Comparison of ENCODE assay signal across 8 mouse cellular contexts in the genomic region with DNA sequence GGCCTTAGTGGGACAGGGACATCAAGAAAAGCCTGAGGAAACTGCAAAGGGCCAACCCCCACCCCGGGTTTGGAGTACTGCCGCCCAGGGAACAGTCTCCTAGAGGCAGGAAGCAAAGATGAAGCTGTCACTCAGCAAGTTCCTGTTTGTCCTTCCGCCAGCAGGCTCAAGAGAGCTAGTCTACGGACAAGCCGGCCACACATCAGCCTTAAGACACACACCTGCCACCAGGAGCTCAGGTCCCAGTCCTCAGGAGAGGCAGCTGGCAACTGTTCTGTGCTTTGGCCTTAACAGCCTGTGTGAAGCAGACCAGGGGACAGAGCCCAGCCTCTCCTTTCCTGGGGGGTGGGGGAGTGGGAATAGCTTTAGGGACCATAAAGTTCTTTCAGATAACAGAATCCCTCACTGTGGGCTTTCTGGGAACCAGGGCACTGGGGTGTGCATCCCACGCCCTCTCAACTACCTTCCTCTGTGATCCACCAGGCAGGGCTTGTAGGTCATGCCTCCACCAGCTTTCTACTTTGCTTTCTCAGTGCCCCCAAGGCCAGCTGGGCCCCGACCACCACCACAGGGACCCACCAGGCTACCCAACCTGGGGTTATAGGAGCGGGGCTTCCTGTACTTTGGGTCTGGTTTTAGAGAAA.
A peak's percentile ranks its signal among the peaks of the same experiment; 100 is the strongest.
DNase-seq lines count a peak whose midpoint lies in the region; ATAC-seq lines count a peak whose summit lies in the region.

No protein-coding gene starts in this region.

- H3K36me3 ChIP-seq in heart, embryonic 13.5 days, result peaks cover 10% of the 10 kb centered on the region; the same call in 1 of the 2 replicates
- H3K36me3 ChIP-seq in kidney, embryonic 16.5 days (ENCODE audit: insufficient read depth, low read length), result 0 out of 2 replicates have a peak, but pooled peaks cover 5% of the 10 kb centered on the region

- 30% methylated on average over 8 of the region's 8 CpGs for WGBS in heart, embryonic 13.5 days
- 46% methylated on average over 8 of the region's 8 CpGs for WGBS in kidney, embryonic 16.5 days

- H3K4me3 ChIP-seq in brown adipose tissue, adult 24 weeks (ENCODE audit: insufficient read depth, low read depth, low read length), result no peak overlapping the region
- no peak overlapping the region for H3K4me3 ChIP-seq in heart, embryonic 13.5 days
- no peak overlapping the region for H3K4me3 ChIP-seq in kidney, embryonic 16.5 days (ENCODE audit: low read length)

- no peaks in the 10 kb centered on the region for H3K9me3 ChIP-seq in heart, embryonic 13.5 days
- no peaks in the 10 kb centered on the region for H3K9me3 ChIP-seq in kidney, embryonic 16.5 days (ENCODE audit: low read length)

- H3K27me3 ChIP-seq in heart, embryonic 13.5 days (replicated peaks), result no peaks in the 10 kb centered on the region
- no peaks in the 10 kb centered on the region for H3K27me3 ChIP-seq in kidney, embryonic 16.5 days (ENCODE audit: insufficient read depth, low read length)

- ATAC-seq in heart, embryonic 13.5 days (ENCODE audit: extremely low read depth, insufficient number of reproducible peaks, low FRiP score, low TSS enrichment), result no peak
- peak; percentile 24; the same call in 1 of the 2 replicates for ATAC-seq in kidney, embryonic 16.5 days (ENCODE audit: low FRiP score, low TSS enrichment)
- ATAC-seq in megakaryocyte-erythroid progenitor cell, adult 5-6 weeks (replicated peaks; ENCODE audit: low FRiP score, low TSS enrichment, poor library complexity, severe bottlenecking), result no peak
- no peak for ATAC-seq in activated CD4-positive, CD25-positive, alpha-beta regulatory T cell, adult 4 months

- H3K9ac ChIP-seq in heart, embryonic 13.5 days, result peak overlapping the region; percentile 75
- no peak overlapping the region; the same call in 1 of the 2 replicates for H3K9ac ChIP-seq in kidney, embryonic 16.5 days (replicated peaks; ENCODE audit: low read length)

- peak overlapping the region; percentile 47 for H3K4me2 ChIP-seq in heart, embryonic 13.5 days
- no peak overlapping the region for H3K4me2 ChIP-seq in kidney, embryonic 16.5 days (replicated peaks; ENCODE audit: low read depth, low read length)

- H3K4me1 ChIP-seq in brown adipose tissue, adult 24 weeks (ENCODE audit: control insufficient read depth, insufficient read depth, insufficient read length, low read length), result peaks cover 74% of the 10 kb centered on the region
- peaks cover 61% of the 10 kb centered on the region for H3K4me1 ChIP-seq in heart, embryonic 13.5 days
- peaks cover 40% of the 10 kb centered on the region for H3K4me1 ChIP-seq in kidney, embryonic 16.5 days (ENCODE audit: insufficient read depth, low read length)

- H3K27ac ChIP-seq in brown adipose tissue, adult 24 weeks (replicated peaks; ENCODE audit: low read depth, low read length), result peak overlapping the region; percentile 98
- peak overlapping the region; percentile 99 for H3K27ac ChIP-seq in heart, embryonic 13.5 days (replicated peaks)
- peak overlapping the region; percentile 94 for H3K27ac ChIP-seq in kidney, embryonic 16.5 days (ENCODE audit: low read length)

- DNase-seq in adrenal gland, postnatal 14 days, result peak; percentile 65
- DNase-seq in adrenal gland, adult 18-20 months (ENCODE audit: low spot score in 2 of 2), result no peak
- DNase-seq in lung, postnatal 14 days, result peak; percentile 67

Comparison
In these comparisons a context has a peak if more than half of its experiments do, and no peak if none do; other contexts are left out.
1. DNase-seq: peak in adrenal gland, postnatal 14 days (single experiment) and lung, postnatal 14 days (single experiment); none in adrenal gland, adult 18-20 months (0 of 2).
2. Peak in every context shown above with its lines, with median percentiles within 50 percentile points of each other: H3K27ac ChIP-seq.